Mouse (Mus musculus) spleen, adult 2 months (tissue): Measurements from ENCODE around the gene Ppox. TPM values are rescaled to one million over a fixed set of nuclear protein-coding genes. Genes with fewer than 3 reads are reported as not detected.
A peak's percentile ranks its signal among the peaks of the same experiment; 100 is the strongest.

ENCODE experiments used
- DNase-seq, 2 experiments: peaks; one replicate each; pipeline versions ENCODE4 v3.0.0 to v3.0.0-alpha.2; 2012 to 2021; ENCODE audit warnings: low spot score in 2 of 2, low read depth in 1 of 2
- H3K27ac ChIP-seq: fragments of 200-500 bp; 2 replicates; pipeline ENCODE4 v1.5.1; 2012; ENCODE audit warnings: low read length, inconsistent platforms; ENCODE audit not compliant: insufficient read depth
- H3K27me3 ChIP-seq: fragments of 200-500 bp; 2 replicates; pipeline ENCODE4 v1.6.1; 2012; ENCODE audit warnings: mild to moderate bottlenecking, moderate library complexity, low read length, inconsistent platforms; ENCODE audit not compliant: control insufficient read depth, insufficient read depth
- H3K36me3 ChIP-seq: fragments of 200-500 bp; 2 replicates; pipeline ENCODE4 v1.6.1; 2012; ENCODE audit warnings: mild to moderate bottlenecking, low read length, inconsistent platforms; ENCODE audit not compliant: control insufficient read depth, insufficient read depth
- H3K4me1 ChIP-seq: fragments of 200-500 bp; 2 replicates; pipeline ENCODE4 v1.6.1; 2011; ENCODE audit warnings: inconsistent platforms; ENCODE audit not compliant: control insufficient read depth, insufficient read depth, insufficient read length
- H3K4me3 ChIP-seq: fragments of 200-500 bp; 2 replicates; pipeline ENCODE4 v1.5.1; 2011; ENCODE audit warnings: mild to moderate bottlenecking, inconsistent platforms; ENCODE audit not compliant: insufficient read depth, insufficient read length; ENCODE audit errors: extremely low read depth
- CTCF ChIP-seq: fragments of 200-500 bp; IDR thresholded peaks from 2 replicates; pipeline ENCODE4 v1.5.1; 2011; ENCODE audit warnings: mild to moderate bottlenecking, inconsistent platforms; ENCODE audit not compliant: insufficient read depth, insufficient read length, insufficient replicate concordance; ENCODE audit errors: extremely low read depth
- POLR2A ChIP-seq: fragments of 200-500 bp; IDR thresholded peaks from 2 replicates; pipeline ENCODE4 v1.6.1; 2011; ENCODE audit warnings: low read depth, low read length, inconsistent platforms
- WGBS: fragments of 180-500 bp; shearing (Covaris S2); methylation state at CpG from one replicate; pipeline ENCODE4 v1.1.7; 2018; 5-methylcytosine and 5-hydroxymethylcytosine counted together
- polyA plus RNA-seq: library from polyadenylated mRNA; depleted of rRNA; stranded (reverse); fragments of >200 nt; gene quantifications from 2 replicates; pipeline ENCODE4 v1.2.3, GENCODE M21; 2012

The Ppox gene
- polyA plus RNA-seq, 1 experiment: 64.6 TPM

DNA sequence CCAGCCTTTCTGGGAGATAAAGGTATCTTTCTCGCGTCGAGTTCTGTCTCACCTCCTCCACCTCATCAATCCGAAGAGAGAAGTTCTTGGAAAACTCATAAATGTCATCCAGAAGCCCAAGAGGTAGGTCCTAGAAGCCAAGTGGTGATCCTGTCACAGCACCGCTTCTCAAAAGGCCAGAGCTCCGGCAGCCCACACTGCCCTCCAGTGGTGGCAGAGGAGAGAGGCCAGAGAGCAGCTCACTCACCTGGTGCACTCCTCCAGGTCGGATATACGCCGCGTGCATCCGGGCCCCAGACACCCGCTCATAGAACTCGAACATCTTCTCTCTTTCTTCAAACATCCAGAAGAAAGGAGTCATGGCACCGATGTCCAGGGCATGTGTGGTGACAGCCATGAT is 42.5 kb downstream of the Ppox start:
- Histone ChIP-seq H3K27ac (no peak overlapping the region), H3K36me3 (peaks cover 51% of the 10 kb centered on the region), H3K27me3 (no peaks in the 10 kb centered on the region), H3K4me1 (no peaks in the 10 kb centered on the region), H3K4me3 (no peak overlapping the region)
- TF ChIP-seq POLR2A (no peak), CTCF (peak; percentile 86)
- peak in 1 of 2 experiments; percentile 48 for DNase-seq
- 73% methylated on average over 14 of the region's 14 CpGs for WGBS

- H3K4me3 ChIP-seq: no peak overlapping the region
- H3K36me3 ChIP-seq: peaks cover 47% of the 10 kb centered on the region
- 95% methylated on average over 6 of the region's 6 CpGs for WGBS
- no peaks in the 10 kb centered on the region for H3K4me1 ChIP-seq
- H3K27ac ChIP-seq: no peak overlapping the region
- TF ChIP-seq POLR2A (no peak), CTCF (no peak)
- no peaks in the 10 kb centered on the region for H3K27me3 ChIP-seq
- no peak for DNase-seq
Observed at GRCm38 (mm10) chr1:171237438-171237837, 43.5 kb downstream of the Ppox start.

DNA sequence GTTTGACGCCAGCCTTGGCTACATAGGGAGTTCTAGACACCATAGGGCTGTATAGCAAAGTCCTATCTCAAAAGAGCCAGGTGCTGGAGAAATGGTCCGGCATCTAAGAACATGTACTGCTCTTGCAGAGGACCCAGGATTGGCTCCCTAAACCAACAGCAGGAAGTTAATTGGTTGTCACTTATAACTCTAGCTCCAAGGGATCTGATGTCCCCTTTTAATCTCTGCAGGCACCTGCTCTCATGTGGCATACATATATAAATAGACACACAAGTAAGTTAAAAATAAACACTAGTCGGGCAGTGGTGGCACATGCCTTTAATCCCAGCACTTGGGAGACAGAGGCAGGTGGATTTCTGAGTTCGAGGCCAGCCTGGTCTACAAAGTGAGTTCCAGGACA is 45.2 kb downstream of the Ppox start:
- Histone ChIP-seq H3K36me3 (peaks cover 41% of the 10 kb centered on the region), H3K4me1 (peaks cover 5% of the 10 kb centered on the region; the same call in 1 of the 2 replicates), H3K27me3 (no peaks in the 10 kb centered on the region), H3K4me3 (no peak overlapping the region), H3K27ac (no peak overlapping the region)
- WGBS: 66% methylated on average over 4 of the region's 4 CpGs
- DNase-seq: no peak
- no peak for TF ChIP-seq CTCF
- no peak for TF ChIP-seq POLR2A

DNA sequence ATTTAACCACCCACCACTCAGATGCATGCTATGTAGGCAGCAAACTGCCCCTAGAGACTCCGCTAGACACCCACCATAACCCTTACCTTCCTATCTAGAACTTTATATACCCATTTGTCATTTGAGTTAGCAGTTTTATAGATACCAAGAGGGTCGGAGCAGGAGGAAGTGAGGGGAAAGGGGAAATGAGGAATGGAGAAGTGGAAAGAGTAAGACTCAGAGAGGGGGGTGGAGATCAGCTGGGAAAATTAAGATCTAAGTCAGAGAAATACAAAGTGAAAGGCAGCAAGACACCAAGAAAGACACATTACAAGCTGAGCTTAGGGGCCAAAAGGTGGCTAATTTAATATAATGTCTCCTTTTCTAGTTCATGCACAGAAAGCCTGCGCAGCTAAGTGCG is 46.4 kb downstream of the Ppox start:
- Histone ChIP-seq H3K27me3 (no peaks in the 10 kb centered on the region), H3K4me3 (no peak overlapping the region), H3K36me3 (peaks cover 32% of the 10 kb centered on the region), H3K27ac (peak overlapping the region; percentile 59), H3K4me1 (peaks cover 5% of the 10 kb centered on the region; the same call in 1 of the 2 replicates)
- no peak for TF ChIP-seq POLR2A
- TF ChIP-seq CTCF: no peak
- DNase-seq: no peak
- 77% methylated on average over 4 of the region's 4 CpGs for WGBS

DNA sequence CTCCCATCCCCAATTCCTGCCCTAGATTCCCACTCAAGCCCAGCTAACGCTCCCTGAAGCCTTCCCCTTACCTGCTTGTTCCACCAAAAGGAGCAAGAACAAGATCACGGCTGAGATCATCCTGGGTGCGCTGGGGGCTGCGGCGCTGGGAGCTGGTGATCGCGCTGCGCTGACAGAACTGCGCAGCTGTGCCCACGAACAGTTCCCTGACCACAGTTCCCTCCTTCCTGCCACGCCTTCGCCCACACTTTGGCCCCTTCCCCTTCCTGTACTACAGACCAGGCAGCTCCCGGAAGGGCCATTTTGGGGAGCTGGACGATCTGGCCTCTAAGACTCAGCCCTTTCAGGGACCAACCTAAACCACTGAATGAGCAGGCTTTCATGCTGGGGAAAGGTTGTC is 46.9 kb downstream of the Ppox start, which contains the start of gene Fcer1g:
TSS of gene Fcer1g (minus strand) at position 240 of the 400 bp plus-strand sequence.
- Histone ChIP-seq H3K27me3 (no peaks in the 10 kb centered on the region), H3K4me1 (peaks cover 5% of the 10 kb centered on the region; the same call in 1 of the 2 replicates), H3K27ac (peak within 1 kb of the TSS; percentile 59), H3K36me3 (peaks cover 32% of the 10 kb centered on the region), H3K4me3 (peak within 1 kb of the TSS; percentile 46)
- 13% methylated on average over 14 of the region's 14 CpGs for WGBS
- TF ChIP-seq POLR2A: no peak
- no peak for TF ChIP-seq CTCF
- no peak for DNase-seq

GRCm38 (mm10) chr1:171232800-171233730 is 47.9 kb downstream of the Ppox start:
- Histone ChIP-seq H3K36me3 (peaks cover 29% of the 10 kb centered on the region), H3K4me1 (peaks cover 5% of the 10 kb centered on the region; the same call in 1 of the 2 replicates), H3K27ac (peak overlapping the region; percentile 58; the same call in 1 of the 2 replicates), H3K27me3 (no peaks in the 10 kb centered on the region), H3K4me3 (peak overlapping the region; percentile 46; the same call in 1 of the 2 replicates)
- TF ChIP-seq POLR2A (no peak), CTCF (no peak)
- 65% methylated on average over 12 of the region's 12 CpGs for WGBS
- no peak for DNase-seq

- no peak for DNase-seq
- TF ChIP-seq POLR2A (no peak), CTCF (no peak)
- Histone ChIP-seq H3K27me3 (no peaks in the 10 kb centered on the region), H3K4me1 (peaks cover 5% of the 10 kb centered on the region; the same call in 1 of the 2 replicates), H3K4me3 (0 out of 2 replicates have a peak overlapping the region, but pooled peaks have one; percentile 4), H3K36me3 (peaks cover 22% of the 10 kb centered on the region), H3K27ac (peak overlapping the region; percentile 2; the same call in 1 of the 2 replicates)
- 71% methylated on average over 5 of the region's 5 CpGs for WGBS
Observed at GRCm38 (mm10) chr1:171232348-171232747, 48.6 kb downstream of the Ppox start.
